Mouse (Mus musculus) limb, embryonic 15.5 days (tissue): Measurements from ENCODE around the gene Polr2a. TPM values are rescaled to one million over a fixed set of nuclear protein-coding genes. Genes with fewer than 3 reads are reported as not detected.

ENCODE experiments used
- ATAC-seq: fragments of 200-750 bp; cut with Nextera tagmentation; 2 replicates; pipeline ENCODE4 v1.8.0; 2017; ENCODE audit warnings: low read depth, moderate TSS enrichment; ENCODE audit not compliant: insufficient number of reproducible peaks, low FRiP score, low TSS enrichment
- H3K27ac ChIP-seq: fragments of 300-500 bp; sonication (generic); 2 replicates; pipeline ENCODE4 v1.5.1; 2015; ENCODE audit warnings: moderate library complexity, mild to moderate bottlenecking, inconsistent platforms
- H3K27me3 ChIP-seq: fragments of 300-500 bp; sonication (generic); 2 replicates; pipeline ENCODE4 v1.6.1; 2015; ENCODE audit warnings: inconsistent platforms
- H3K36me3 ChIP-seq: fragments of 300-500 bp; sonication (generic); 2 replicates; pipeline ENCODE4 v1.6.1; 2015; ENCODE audit warnings: inconsistent platforms
- H3K4me1 ChIP-seq: fragments of 300-500 bp; sonication (generic); 2 replicates; pipeline ENCODE4 v1.6.1; 2015; ENCODE audit warnings: inconsistent platforms
- H3K4me2 ChIP-seq: fragments of 300-500 bp; sonication (generic); 2 replicates; pipeline ENCODE4 v1.6.1; 2015; ENCODE audit warnings: mild to moderate bottlenecking, inconsistent platforms
- H3K4me3 ChIP-seq: fragments of 300-500 bp; sonication (generic); 2 replicates; pipeline ENCODE4 v1.5.1; 2015; ENCODE audit warnings: mild to moderate bottlenecking, inconsistent platforms
- H3K9ac ChIP-seq: fragments of 300-500 bp; sonication (generic); 2 replicates; pipeline ENCODE4 v1.6.1; 2015; ENCODE audit warnings: inconsistent platforms
- H3K9me3 ChIP-seq: fragments of 300-500 bp; sonication (generic); 2 replicates; pipeline ENCODE4 v1.6.1; 2016; ENCODE audit warnings: inconsistent platforms
- WGBS: fragments of 180-500 bp; shearing (Covaris S2); methylation state at CpG from one replicate; pipeline ENCODE4 v1.1.7; 2015; 5-methylcytosine and 5-hydroxymethylcytosine counted together
- polyA plus RNA-seq: library from polyadenylated mRNA; unstranded; fragments of >200 nt; fragmentation: Nextera tagmentation; extraction: Ambion mirVana; gene quantifications from 2 replicates; pipeline ENCODE4 v1.2.1, GENCODE M21; 2015

The Polr2a gene
- polyA plus RNA-seq = 20.0 and 20.9 TPM in 2 replicates

DNA sequence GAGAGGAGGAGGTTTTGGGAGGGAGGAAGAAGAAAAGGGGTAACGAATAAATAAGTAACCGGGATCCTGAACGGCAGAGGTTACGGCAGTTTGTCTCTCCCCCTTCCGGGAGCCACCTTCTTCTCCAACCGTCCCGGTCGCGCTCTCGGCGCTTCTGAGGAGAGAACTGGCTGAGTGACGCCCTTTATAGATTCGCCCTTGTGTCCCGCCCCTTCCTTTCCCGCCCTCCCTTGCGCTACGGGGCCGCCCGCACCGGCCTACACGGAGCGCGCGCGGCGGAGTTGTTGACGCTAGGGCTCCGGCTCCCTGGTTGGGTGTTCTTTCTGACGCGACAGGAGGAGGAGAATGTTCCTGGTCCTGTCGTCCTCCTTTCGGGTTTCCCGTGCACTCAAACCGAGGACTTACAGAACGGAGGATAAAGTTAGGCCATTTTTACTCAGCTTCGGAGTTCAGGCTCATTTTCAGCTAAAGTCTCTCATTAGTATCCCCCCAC lies at the start of gene Polr2a:
Gene Polr2a (minus strand): TSS at position 160 of the 493 bp plus-strand sequence.
- Histone ChIP-seq H3K9ac (peak within 1 kb of the TSS; percentile 62), H3K27me3 (no peaks in the 10 kb centered on the region), H3K4me1 (peaks cover 37% of the 10 kb centered on the region), H3K27ac (peak within 1 kb of the TSS; percentile 100), H3K36me3 (no peaks in the 10 kb centered on the region), H3K4me3 (peak within 1 kb of the TSS; percentile 56), H3K9me3 (no peaks in the 10 kb centered on the region), H3K4me2 (peak within 1 kb of the TSS; percentile 80)
- under 1% methylated on average over 35 of the region's 36 CpGs for WGBS
- ATAC-seq = peak; percentile 95

DNA sequence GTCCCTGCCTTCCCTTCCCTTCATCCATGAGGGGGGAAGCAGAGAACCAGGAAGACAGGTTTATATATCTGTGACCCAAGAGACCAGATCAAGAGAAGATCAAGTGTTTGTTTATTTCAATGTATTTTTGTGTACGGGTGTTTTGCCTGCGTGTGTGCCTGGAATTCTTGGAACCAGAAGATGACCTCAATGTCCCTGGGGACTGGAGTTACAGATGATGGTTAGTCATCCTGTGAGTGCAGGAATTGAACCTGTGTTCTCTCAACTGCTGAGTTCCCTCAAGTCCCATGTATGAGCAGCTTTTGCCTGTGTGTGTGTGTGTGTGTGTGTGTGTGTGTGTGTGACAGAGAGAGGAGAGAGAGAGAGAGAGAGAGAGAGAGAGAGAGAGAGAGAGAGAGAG lies 49.2 kb upstream of the Polr2a start:
- Histone ChIP-seq H3K4me1 (peaks cover 25% of the 10 kb centered on the region), H3K4me3 (no peak overlapping the region), H3K27me3 (peaks cover 36% of the 10 kb centered on the region), H3K4me2 (no peak overlapping the region), H3K9ac (no peak overlapping the region), H3K9me3 (no peaks in the 10 kb centered on the region), H3K27ac (no peak overlapping the region), H3K36me3 (no peaks in the 10 kb centered on the region)
- no peak for ATAC-seq
- WGBS = 81% methylated on average over 2 of the region's 2 CpGs

DNA sequence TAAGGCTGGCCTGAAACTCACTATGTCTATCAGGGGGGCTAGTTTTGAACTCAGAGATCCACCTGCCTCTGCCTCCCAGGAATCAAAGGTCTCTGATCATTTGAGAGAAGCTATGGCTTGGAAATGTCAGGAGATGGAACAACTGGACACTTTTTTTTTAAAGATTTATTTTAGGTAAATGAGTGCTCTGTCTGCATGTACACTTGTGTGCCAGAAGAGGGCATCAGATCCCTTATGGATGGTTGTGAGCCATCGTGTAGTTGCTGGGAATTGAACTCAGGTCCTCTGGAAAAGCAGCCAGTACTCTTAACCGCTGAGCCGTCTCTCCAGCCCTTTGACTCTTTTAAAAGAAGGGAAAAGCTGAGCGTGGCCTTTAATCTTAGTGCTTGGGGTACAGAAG lies 47.9 kb upstream of the Polr2a start:
- peaks cover 38% of the 10 kb centered on the region for H3K4me1 ChIP-seq
- no peak overlapping the region for H3K4me2 ChIP-seq
- no peak overlapping the region for H3K9ac ChIP-seq
- H3K27ac ChIP-seq = no peak overlapping the region
- no peaks in the 10 kb centered on the region for H3K9me3 ChIP-seq
- peaks cover 45% of the 10 kb centered on the region for H3K27me3 ChIP-seq
- H3K4me3 ChIP-seq = no peak overlapping the region
- WGBS = 83% methylated on average over 4 of the region's 4 CpGs
- no peaks in the 10 kb centered on the region for H3K36me3 ChIP-seq
- ATAC-seq = no peak

DNA sequence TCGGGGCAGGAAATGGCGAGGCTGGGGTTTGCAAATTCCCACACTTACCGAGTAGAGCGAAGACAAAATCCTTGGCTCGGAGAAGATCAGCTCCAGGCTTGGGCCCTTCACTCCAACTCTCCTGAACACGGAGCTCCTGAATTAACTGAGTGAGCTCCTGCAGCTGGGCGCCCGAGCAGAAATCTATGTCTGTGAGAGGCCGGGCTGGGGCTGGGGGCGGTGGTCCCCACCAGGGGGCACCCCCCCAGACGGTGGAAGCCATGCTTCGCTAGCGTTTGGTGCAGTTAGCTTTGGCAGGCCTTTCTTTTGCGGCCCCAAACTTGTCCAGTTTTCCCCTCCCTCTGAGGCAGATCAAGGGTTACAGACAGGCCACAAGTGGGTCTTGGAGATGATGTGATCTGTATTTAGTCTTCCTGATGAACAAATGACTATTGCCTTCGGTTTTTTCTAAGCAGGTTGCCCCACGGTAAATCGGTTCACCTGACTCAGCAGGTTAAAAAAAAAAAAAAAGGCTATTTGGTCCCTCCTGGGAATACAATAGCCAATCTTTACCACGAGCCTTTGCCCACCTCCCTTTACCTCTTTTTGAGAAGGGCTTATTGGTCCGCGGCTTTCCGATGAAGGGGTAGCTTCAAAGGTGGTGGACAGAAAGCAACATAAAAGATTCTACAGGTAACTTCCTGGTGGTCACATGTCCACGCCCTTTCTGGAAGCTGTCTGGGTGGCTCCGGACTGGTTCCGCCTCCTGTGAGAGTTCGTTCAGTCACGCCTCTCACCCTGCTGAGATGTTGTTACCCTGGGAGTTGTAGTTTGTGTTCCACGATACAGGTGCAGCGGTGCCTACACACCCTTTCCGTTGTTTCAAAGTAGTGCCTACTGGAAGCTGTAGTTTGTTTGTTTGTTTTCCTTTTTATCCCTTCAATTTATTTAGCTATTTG lies 46.8 kb upstream of the Polr2a start, which contains the start of gene Tmem102:
Gene Tmem102 (minus strand): TSS at position 653 of the 938 bp plus-strand sequence.
- Histone ChIP-seq H3K9me3 (no peaks in the 10 kb centered on the region), H3K4me3 (peak within 1 kb of the TSS; percentile 60), H3K9ac (no peak within 1 kb of the TSS), H3K4me1 (peaks cover 49% of the 10 kb centered on the region), H3K4me2 (peak within 1 kb of the TSS; percentile 97), H3K27me3 (peaks cover 54% of the 10 kb centered on the region), H3K36me3 (no peaks in the 10 kb centered on the region), H3K27ac (no peak within 1 kb of the TSS)
- 12% methylated on average over 29 of the region's 29 CpGs for WGBS
- ATAC-seq = no peak

DNA sequence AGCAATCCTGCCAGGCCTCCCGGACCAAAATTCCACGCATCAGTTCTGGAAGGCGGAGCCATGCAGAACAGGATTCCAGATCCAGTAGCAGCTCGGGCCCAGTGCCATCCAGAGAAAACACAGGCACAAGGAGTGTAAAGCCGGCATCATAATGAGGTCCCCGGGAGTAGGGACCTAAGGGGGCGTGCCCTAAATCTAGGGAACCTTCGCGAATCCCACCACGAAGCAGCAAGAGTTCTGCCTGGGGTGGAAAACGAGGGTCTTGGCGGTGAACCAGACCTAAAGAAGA lies 46.2 kb upstream of the Polr2a start:
- Histone ChIP-seq H3K4me3 (peak overlapping the region; percentile 60), H3K9ac (no peak overlapping the region), H3K4me1 (peaks cover 56% of the 10 kb centered on the region), H3K4me2 (peak overlapping the region; percentile 97), H3K36me3 (no peaks in the 10 kb centered on the region), H3K9me3 (no peaks in the 10 kb centered on the region), H3K27ac (no peak overlapping the region), H3K27me3 (peaks cover 56% of the 10 kb centered on the region)
- WGBS = 7% methylated on average over 12 of the region's 12 CpGs
- no peak for ATAC-seq

DNA sequence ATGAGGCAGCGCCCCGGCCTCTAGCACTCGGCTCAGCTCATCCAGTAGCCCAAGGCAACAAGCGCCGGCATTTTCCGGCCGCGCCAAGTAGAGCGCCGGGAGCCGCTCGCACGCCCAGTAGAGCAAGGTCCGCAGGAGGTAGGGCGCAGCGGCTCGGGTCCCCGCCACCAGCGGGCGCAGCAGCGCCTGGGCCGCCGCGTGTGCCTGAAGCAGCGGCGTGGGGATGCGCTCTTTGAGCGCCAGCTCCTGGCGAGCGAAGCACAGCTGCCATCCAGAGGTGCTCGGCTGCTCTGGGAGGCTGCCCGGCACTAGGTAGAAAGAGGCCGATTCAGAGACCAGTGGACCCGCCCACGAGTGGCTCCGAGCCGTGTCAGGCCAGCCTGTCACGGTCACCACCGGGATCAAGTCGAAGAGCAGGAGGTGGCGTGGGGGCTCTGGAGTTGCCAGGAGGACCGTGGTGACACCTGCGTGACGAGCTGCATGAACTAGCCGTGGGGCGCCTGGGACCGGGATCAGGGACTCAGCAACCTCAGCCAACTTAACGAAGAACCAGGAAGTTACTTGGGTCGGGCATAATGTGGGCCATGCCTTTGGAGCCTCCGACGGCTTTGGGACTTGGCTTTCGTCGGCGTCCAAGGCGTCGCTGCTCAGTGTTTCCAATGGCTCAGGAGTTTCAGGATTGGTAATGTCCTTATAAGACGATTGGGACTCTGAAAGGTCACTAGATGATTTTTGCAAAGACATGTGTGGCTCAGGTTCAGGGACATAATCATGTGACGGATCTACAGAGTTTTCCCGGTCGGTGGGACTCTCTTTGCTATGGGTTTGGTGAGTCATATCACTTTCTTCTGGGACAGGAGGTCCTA lies 45.6 kb upstream of the Polr2a start:
- H3K4me3 ChIP-seq = peak overlapping the region; percentile 60
- peak overlapping the region; percentile 35; the same call in 1 of the 2 replicates for H3K27ac ChIP-seq
- H3K9ac ChIP-seq = peak overlapping the region; percentile 40
- peak overlapping the region; percentile 97 for H3K4me2 ChIP-seq
- no peaks in the 10 kb centered on the region for H3K36me3 ChIP-seq
- H3K9me3 ChIP-seq = no peaks in the 10 kb centered on the region
- H3K27me3 ChIP-seq = peaks cover 56% of the 10 kb centered on the region
- peak; percentile 43; the same call in 1 of the 2 replicates for ATAC-seq
- WGBS = 2% methylated on average over 58 of the region's 60 CpGs
- peaks cover 62% of the 10 kb centered on the region for H3K4me1 ChIP-seq

DNA sequence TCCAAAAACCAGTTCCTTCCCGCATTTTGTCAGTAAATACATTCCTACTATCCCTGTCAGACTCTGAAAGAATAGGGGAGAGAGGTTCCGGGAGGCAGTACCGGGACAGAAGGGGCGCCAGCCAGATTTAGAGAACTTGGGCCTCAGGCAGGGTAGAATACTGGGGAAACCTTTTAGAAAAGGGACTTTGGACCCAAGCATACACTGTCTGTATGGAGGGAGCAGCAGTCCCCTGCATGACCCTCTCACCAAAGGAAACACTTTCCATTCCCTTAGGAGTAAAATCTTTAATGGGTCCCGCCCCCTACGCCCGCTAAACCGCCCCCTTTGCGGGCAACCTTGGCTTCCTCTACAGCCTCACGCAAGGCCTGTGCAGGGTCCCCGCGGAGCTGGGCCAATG lies 44.9 kb upstream of the Polr2a start:
- Histone ChIP-seq H3K9ac (peak overlapping the region; percentile 40; the same call in 1 of the 2 replicates), H3K4me1 (peaks cover 62% of the 10 kb centered on the region), H3K27ac (peak overlapping the region; percentile 35; the same call in 1 of the 2 replicates), H3K4me2 (peak overlapping the region; percentile 97), H3K36me3 (0 out of 2 replicates have a peak, but pooled peaks cover 2% of the 10 kb centered on the region), H3K9me3 (no peaks in the 10 kb centered on the region), H3K27me3 (peaks cover 58% of the 10 kb centered on the region), H3K4me3 (peak overlapping the region; percentile 60)
- WGBS = 4% methylated on average over 12 of the region's 12 CpGs
- 0 out of 2 replicates have a peak, but pooled peaks have one; percentile 0 for ATAC-seq

DNA sequence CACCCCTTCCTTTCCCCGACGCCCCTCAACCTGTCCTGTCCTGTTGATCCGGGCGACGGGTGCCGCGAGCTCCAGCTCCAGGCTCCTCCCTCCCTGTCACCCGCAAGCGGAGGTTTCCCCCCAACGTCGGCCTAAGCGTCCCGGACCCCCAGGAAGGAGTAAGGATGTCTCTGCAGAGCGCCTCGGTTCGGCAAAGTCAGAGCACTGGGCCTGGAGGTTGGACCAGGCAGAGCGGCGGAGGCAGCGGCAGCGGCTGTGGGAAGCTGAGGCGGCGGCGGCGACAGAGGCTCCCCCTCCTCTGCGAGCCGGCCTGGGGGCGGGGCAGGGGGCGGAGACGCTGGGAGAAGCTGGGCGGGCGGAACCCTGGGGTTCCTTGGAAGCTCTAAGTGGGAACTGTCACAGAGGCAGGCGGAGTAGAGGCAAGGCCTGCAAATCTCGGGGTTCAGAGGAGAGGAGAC lies 44.2 kb upstream of the Polr2a start:
- peak overlapping the region; percentile 60 for H3K4me3 ChIP-seq
- peaks cover 62% of the 10 kb centered on the region for H3K4me1 ChIP-seq
- peak overlapping the region; percentile 40 for H3K9ac ChIP-seq
- peak overlapping the region; percentile 97 for H3K4me2 ChIP-seq
- H3K27ac ChIP-seq = peak overlapping the region; percentile 59; the same call in 1 of the 2 replicates
- peaks cover 64% of the 10 kb centered on the region for H3K27me3 ChIP-seq
- peak; percentile 26; the same call in 1 of the 2 replicates for ATAC-seq
- H3K9me3 ChIP-seq = no peaks in the 10 kb centered on the region
- H3K36me3 ChIP-seq = 0 out of 2 replicates have a peak, but pooled peaks cover 6% of the 10 kb centered on the region
- WGBS = under 1% methylated on average over 33 of the region's 33 CpGs

DNA sequence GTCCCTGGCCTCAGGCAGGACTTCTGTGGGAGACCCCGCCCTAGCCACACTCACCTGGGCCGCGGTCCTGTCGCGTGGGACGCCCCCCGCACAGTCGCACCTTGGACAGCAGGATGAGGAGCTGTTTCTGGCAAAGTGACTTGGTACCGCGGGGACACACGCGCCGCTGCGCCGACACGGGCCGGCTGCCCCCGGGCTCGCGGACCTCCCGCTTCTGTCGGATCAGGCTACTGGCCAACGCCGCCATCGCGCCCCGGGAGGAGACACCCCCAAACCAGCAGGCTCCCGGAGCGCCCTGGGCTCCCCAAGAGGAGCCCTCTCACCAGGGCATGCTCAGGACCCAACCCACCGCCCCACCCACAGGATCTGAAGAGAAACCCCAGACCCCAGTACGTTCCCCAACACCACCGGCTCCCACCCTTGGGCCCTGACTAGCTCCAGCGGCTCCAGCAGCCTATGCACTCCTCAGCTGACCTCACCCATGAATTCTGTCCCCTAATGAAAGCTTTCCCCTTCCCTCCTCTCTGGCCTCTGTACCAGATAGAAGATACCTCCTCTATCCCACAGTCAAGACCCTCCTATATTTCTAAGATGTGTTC lies 43.0 kb upstream of the Polr2a start, which contains the start of gene Fgf11:
Gene Fgf11 (minus strand): TSS at position 479 of the 599 bp plus-strand sequence.
- Histone ChIP-seq H3K9ac (peak within 1 kb of the TSS; percentile 43), H3K4me1 (peaks cover 62% of the 10 kb centered on the region), H3K9me3 (no peaks in the 10 kb centered on the region), H3K27ac (peak within 1 kb of the TSS; percentile 68), H3K27me3 (peaks cover 60% of the 10 kb centered on the region), H3K4me2 (peak within 1 kb of the TSS; percentile 97), H3K4me3 (peak within 1 kb of the TSS; percentile 60), H3K36me3 (0 out of 2 replicates have a peak, but pooled peaks cover 8% of the 10 kb centered on the region)
- ATAC-seq = no peak
- WGBS = under 1% methylated on average over 33 of the region's 33 CpGs

DNA sequence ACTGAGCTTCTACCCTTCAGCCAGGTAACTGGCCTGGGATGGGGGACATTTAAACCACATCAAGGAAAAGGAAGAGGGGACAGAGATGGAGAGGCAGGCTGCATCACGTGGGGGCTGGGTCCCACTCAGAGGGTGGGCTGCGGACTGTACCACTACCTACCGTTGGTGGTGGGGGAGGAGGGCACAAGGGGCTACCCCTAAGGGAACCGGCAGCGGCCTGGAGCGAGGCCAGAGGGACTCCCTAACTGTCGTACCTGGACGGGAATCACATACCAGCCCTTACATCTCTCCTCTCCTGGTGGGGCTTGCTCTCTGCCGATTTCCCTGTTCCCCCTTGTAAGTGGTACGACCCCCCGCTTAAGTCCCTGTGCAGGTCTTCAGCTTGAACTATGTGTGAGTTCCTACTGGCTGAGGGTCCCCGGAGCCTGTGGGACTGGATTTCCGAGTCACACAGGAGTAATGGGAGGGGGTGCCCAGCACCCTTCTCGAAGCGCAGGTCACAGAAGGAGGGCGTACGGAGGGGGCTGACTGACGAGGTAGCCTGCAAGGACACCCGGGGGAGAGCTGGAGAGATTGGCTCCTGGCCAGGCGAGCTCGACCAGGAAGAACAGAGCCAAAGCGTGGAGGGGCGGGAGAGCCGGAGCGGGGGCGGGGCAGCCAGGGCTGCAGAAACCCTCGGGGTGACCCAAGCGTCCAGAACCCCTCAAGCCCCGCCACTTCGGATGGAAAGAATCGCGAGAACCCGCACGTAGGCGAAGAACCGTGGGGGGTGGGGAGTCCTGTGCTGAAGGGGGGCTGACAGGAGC lies 42.2 kb upstream of the Polr2a start:
- Histone ChIP-seq H3K4me1 (peaks cover 67% of the 10 kb centered on the region), H3K36me3 (0 out of 2 replicates have a peak, but pooled peaks cover 8% of the 10 kb centered on the region), H3K27me3 (peaks cover 58% of the 10 kb centered on the region), H3K4me3 (peak overlapping the region; percentile 60), H3K27ac (peak overlapping the region; percentile 68), H3K9ac (peak overlapping the region; percentile 43), H3K9me3 (no peaks in the 10 kb centered on the region), H3K4me2 (peak overlapping the region; percentile 97)
- peak; percentile 32; the same call in 1 of the 2 replicates for ATAC-seq
- 1% methylated on average over 36 of the region's 36 CpGs for WGBS
